Mouse (Mus musculus): ENCODE data around the gene Wwc2.

The Wwc2 gene

DNA sequence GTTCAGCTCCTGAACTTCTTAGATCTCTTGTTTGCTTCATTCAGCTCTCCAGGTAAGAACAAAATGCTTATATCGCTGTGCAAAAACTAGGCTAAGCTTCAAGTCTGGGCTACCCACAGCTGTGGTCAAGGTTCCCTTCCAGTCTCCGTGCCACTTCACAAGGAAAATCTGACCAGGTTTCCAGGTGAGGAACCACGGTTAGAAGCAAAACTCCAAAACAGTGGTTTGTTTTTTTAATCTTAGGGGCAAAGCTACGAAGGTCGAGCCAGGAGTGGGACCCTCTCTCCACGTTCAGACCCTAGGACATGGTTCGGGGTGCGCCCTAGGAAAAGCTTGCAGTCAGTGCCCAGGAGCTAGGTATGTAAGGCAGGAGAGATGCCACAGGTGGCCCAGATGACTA, 1.5 kb downstream of the Wwc2 start:
- no peak for DNase-seq

DNA sequence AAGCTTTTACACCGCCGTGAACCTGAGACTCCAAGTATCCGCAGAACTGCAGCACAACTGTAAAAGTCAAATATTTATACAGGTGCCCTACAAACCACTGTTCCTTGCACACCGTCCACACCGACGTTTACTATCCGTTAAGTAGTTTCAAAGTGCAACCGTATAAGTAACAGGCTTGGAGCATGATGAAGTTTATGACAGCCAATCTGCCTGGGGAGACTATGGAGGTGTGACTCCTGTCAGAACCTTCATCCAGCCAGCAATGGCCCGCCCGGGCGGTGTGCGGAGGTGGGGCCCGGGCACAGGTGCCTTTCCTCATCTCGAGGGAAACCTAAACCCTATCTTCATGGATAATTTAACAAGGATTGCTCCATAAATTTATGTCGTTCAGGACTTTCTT, 2.6 kb downstream of the Wwc2 start:
- DNase-seq, result no peak

DNA sequence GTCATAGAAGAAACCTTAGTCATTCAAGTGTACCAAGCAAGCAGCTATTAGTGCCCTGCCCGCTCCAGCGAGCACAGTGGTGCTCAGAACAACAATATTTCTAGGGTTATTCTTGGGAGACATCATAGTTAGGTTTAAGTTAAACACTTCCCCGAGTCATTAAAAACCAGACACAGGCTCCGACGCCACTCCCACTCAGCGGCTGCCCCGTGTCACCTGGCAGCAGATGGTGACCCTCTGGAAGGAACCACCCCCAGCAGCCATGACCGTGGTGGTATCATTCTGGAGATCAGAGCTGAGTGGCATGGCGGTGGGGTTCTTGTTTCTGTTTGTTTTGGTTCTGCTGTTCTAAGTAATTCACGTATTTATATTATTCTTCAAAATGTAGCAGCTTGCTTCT, 5.1 kb downstream of the Wwc2 start:
- no peak for DNase-seq

DNA sequence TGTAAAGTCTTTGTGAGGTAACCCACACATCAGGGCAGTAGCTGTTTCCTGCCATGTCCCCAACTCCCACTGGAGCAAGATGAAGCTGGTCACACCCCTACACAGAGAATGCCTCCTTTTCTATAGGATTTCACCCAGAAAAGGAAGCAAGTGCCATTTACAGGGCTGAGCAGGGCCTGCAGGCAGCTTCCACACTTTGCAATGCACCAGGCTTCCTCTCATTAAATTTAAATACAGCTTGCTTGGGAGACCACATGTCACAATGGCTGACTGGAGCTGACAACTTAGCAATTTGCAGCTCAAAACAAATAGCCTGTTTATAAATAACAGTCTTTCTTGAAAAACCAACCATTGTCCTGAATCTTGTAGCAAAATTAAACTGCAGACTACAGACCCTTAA, 5.5 kb downstream of the Wwc2 start:
- no peak for DNase-seq

DNA sequence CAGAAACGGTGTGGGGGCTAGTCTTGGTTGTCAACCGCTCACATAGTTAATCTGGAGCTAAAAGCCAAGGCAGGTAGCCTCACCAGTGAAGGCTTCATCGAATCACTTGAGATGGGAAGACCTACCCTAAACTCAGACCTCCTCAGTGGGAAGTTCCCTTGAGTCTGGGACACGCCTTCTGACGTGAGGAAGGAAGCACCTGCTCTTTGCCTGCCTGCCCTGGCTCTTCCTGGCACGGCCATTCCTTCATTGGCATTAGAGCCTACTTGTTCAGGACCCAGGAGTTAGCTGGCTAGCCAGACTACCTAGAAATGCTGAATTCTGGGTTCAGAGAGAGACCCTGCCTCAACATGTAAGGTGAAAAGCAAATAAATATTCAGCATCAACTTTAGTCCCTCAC, 9.6 kb downstream of the Wwc2 start:
- DNase-seq, result no peak

DNA sequence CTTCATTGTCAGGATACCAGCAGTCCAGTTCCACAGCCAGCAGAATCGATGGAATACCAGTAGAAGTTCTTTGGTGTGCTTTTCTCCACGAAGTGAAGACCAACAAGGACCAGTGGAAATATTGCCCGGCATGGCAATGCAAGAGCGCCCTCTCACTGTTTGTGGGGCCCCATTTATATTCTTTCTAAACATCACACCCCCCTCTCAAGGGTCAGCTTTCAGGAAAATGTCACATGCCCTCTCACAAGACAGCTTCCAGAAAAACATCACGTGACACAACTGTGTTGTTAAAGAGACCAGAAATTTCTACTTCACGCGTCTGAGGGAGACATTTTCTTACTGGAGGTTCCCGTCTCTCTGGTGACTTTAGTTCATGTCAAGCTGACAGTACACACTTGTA, 10.8 kb downstream of the Wwc2 start:
- no peak for DNase-seq

DNA sequence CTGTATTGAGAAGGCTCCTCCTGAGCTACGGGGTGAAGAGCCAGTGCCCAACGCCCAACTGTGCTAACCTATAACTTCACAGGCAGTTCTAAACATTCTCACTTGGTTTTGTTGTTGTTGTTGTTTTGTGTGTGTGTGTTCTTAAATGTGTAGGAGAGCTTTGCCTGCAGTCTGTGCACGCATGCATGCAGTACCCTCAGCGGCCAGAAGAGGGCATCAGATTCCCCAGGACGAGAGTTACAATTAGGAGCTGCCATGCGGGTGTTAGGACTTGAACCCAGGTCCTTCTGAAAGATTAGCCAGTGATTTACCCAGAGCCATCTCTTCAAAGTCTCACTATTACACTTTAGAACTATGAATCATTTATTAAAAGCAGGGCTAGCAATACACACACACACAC, 12.0 kb downstream of the Wwc2 start:
- peak; percentile 40 for DNase-seq

DNA sequence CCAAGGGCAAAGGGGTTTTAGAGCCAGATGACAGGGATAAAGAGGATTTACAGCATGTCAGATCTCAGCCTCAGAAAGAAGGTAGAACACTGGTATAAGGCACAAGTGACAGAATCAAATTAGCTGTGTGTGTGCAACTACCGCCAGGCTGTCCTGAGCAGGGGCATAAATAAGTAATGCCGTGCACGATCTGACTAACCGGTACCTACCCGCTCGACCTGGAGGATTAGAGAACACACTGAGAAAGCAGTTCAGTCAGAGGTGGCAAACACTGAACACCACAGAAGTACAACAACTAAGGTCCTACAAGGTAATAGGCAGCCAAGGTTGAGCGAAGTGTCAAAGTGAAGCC, 15.8 kb downstream of the Wwc2 start:
- DNase-seq, result no peak

DNA sequence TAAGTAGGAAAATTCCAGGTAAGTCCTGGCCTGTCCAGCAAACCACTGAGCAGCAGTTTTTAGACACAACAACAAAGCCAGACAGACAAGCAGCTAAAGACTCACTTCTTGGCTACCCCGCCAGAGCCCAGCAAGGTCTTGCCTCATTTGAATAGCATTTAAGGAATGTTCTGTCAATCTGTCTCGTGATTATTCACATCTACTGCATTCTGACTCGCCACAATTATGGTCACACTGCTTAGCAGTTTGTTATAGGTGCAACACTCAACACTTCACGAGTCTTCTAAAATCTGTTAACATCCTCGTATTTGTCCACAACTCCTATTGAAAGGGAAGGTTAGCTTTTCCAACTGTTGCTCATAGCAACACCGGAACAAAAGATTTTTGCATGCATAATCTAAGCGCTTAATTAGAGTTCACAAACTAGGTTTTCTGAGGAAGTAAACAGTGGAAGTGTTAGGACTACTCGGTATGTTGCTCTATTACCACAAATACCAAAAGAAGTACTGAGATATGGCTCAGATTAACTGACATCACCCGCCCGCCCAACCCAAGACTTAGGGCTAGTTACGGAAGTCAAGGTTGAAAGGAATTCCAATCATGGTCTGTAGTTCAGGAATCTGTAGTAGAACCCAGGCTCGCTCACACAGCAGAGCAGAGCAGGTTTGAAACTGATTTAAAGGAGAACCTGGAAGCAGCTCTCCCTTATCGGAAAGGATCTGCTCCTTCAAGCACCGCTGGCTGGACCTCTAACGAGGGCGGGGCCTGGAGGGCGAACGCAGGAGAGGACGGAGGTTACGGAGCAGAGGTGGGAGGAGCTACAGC, 16.4 kb downstream of the Wwc2 start:
- DNase-seq, result no peak

DNA sequence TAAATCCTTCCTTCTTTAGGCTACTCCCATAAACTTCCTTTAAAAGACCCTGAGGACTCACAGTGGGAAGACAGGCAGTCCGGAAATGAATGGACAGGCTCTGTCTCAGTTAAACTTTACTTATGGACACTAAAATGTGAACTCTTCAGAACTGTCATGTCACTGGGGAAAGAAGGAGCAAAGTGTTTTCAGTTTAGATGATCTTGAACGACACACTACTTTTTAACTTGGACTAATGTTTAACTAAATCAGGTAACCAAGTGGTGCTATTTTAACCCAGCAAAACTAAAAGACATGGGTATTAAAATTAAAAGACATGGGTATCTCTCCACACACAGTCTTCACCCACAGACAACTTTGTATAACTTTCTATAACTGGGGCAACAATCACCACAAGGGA, 19.6 kb downstream of the Wwc2 start:
- DNase-seq, result no peak

DNA sequence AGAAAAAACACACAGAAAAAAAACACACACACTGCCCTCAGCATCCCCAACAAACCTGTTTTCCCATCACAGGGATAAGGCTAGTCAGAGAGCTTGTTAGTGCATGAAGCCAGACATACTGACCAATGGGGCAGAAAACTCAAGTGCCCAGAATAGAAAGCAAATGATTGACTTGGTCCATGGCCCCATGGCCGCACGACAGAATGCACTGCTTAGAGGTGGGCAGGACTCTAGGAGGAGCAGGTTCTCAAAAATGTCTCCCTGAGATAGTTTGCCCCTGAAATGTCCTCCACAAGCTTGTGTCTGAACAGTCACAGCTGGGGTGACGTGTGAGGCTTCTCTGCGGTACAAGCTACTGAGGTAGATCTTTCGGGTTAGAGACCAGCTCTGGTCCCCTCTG, 20.1 kb downstream of the Wwc2 start:
- DNase-seq, result no peak

DNA sequence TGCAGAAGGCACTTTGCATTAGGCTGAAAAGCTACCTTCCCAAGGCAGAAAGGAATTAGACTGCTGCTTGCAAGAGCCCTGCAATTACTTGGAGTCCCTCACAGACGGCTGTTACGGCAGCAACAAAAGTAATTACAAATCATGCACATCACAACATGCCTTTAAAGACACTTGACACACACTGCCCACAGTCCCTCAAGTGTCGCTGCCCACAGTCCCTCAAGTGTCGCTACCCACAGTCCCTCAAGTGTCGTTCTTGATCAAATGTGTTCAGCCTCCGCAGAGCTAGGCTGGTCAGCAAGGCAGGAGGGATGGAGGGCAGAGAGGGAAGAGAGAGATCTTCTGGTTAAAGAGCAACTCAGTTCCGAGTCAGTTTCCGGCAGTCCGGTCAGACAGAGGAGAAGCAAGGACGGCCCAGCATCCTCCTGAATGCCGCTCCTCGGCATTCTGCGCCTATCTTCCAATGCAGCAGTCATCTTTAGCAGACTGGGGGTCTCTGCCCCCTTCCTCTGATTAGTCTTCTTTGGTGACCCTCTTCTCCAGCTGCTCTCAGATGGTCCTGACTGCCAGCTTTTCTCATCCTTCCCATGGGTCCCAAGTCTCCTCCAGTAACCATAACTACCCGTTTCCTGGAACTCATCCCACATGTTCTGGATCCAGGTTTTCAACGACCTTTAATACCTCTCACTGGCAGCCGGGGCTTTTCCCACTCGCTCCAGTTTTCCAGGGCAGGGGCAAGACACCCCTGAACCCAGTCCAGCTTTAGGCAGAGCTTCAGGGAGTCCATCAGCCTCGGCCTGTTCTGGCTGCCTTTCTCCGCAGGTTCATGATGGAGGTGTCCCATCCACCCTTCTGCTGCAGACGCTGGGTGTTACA, 23.4 kb downstream of the Wwc2 start:
- no peak for DNase-seq

DNA sequence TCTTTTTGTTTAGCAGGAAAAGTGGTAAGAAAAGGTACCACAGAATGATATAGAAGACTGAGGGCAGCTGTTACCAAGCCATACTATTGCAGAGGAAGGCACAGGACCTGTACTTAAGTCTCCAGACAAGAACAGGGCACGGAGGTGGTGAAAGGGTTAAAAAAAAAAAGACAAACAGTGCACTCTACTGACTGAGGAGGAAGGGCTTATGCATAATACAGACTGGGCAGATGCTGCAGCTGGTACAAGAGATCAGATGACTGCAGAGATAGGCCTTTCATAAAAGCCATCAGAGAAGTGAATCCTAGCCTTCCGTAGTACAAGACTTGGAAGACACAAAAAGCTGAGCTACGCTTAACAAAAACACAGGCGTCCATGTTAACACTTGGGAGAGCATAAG, 28.2 kb downstream of the Wwc2 start:
- DNase-seq, result no peak

DNA sequence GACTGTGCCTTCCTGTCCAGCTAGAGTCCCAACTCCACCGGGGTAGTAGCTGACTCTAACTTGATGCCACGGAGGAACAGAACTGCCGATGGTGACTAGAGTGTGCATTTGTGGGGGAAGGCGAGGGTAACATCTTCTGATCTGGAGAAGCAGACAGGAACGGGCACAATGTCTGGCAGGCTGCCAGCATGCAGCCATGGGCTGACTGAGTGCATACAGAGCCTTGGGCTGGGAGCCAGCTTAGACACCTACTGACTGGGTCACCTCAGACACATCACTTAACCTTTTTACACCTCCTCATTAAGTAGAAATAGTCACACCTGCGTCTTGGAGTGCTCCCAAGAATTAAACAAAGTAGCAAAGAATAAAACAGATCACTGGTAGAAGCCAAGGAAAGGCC, 28.7 kb downstream of the Wwc2 start:
- DNase-seq, result peak; percentile 21

DNA sequence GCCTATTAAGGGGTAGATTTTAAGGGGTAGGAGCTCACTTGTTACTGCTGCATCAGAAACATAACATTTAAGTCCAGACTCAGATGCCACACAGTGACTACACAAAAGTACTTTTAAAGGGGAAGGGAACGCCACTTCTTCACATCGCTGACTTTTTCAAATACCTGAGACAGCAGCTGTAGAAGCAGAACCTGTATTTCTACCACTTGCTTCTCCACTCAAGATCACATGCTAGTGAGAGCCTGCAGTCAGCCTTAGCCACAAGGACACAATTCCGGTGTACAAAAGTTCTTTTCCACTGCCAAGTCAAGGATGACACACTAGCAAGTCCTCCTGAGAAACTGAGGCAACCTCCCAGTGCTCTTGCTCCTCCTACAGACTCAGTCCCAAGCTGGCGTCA, 33.2 kb downstream of the Wwc2 start:
- no peak for DNase-seq

DNA sequence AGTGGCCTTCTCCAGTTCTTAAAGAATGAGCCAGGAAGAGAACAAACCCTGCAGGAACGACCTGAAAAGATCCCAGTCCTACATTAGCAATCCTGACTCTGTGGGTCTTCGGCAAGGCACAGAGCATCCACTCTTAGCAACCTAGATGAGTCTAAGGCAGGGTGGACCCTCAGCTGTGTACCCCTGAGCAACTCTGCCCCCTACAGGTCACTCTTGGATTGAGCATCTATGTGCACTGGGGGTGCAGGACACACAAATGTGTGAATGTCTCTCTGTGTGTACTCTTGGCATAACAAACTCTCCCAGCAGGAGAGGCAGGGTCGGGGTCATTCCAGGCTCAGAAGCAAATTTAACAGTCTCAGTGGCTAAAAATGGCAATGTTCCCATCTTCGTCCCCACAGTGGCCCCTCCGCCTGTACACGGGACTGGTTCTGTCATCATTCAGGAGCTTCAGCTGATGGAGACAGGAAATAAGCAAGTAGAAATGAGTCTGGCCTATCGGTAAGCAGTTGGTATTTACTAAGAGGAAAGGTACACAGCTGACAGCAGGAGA, 39.3 kb downstream of the Wwc2 start:
- no peak for DNase-seq

DNA sequence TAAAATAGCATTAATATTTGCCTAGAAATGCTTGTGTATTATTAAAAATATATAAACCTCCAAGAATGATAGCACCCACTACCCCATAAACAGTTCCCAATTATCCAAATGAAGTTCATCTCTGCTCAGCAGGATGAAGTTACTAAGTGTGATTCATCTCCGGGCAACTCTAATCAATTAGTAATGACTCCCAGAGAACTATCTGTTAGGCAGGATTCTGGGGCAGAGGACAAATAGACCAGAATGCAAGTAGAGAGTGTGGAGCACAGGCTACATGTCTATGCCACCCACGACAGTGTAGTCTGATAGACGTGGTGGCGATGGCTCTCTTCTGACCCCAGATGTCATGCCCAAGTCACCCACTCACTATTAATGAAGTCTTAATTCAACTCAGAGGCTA, 41.9 kb downstream of the Wwc2 start:
- no peak for DNase-seq

DNA sequence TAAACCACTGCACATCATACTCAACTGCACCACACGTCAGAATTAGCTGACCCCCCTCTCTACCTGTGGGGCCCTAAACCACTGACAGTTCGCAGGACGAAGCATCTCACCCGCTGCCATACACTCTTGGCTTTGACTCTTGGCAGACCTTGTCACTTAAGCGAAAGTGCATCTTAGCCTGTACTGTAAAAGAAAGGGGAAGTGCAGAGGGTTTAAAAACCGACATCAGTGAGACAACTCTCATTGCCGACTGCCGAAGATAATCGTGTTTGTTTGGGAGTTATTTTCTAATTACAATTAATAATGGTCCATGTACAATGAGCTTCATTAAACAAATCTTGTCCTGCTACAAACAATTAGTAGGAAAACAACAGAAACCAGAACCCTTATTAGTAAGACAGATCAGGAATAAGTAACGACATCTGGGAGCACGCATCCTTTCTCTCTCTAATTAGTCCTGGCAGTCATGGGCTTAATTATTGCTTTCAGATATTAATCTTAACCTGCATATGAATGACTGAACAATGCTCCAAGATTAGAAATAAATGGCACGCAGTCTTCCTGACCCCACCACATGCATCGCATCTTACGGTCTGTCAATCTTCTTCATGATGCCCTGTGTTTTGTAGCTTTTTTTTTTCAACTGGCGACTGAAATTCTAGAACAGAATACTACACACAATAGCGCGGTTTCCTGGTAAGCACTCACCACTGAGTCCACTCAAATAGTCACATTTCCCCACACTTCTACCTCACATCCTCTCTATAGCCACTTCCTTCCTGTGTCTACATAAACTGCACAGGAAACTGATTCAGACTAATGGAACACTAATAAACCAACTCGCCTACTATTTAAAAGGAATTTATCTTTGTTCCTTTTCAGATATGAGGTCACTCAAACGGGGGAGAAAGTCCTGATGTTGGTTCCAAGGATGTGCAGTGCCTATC, 42.8 kb downstream of the Wwc2 start:
- DNase-seq, result no peak

DNA sequence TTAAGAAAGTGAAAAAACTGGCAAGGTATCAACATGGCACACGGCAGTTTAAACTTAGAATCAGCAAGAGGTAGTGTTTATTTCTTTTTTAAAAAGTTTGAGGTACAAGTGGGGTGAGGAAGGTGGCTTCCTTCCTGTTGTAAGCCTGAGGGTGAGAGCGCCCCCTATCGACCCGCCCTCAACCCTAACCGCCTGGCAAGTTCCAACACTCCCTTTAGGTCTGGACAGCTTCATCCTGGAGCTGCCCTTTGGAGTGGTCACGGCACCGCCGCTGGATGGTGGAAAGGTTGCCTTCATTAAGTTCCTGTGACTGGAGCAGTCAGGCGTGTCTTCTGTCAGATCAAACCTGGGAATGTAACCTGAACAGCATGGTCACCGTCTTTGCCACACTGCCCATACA, 47.7 kb downstream of the Wwc2 start:
- DNase-seq, result no peak

DNA sequence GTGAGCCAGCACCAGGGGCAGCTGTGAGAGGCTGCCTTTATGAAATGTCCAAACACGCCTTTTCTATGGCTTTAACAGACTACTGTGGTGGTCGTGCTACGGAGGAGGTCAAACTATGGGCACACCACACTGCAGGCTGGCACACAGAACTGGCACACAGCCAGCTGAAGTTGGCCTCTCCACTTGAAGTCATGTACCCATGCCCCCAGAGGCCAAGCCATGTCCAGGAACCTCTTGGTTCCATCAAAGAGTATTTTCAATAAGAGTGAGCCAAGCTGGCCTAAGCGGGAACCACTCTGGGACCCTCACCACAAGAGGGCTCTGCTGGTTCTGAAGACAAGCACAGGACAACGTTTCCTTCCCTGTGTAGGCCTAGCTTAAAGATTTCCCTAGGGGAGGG, 49.7 kb downstream of the Wwc2 start:
- no peak for DNase-seq

DNA sequence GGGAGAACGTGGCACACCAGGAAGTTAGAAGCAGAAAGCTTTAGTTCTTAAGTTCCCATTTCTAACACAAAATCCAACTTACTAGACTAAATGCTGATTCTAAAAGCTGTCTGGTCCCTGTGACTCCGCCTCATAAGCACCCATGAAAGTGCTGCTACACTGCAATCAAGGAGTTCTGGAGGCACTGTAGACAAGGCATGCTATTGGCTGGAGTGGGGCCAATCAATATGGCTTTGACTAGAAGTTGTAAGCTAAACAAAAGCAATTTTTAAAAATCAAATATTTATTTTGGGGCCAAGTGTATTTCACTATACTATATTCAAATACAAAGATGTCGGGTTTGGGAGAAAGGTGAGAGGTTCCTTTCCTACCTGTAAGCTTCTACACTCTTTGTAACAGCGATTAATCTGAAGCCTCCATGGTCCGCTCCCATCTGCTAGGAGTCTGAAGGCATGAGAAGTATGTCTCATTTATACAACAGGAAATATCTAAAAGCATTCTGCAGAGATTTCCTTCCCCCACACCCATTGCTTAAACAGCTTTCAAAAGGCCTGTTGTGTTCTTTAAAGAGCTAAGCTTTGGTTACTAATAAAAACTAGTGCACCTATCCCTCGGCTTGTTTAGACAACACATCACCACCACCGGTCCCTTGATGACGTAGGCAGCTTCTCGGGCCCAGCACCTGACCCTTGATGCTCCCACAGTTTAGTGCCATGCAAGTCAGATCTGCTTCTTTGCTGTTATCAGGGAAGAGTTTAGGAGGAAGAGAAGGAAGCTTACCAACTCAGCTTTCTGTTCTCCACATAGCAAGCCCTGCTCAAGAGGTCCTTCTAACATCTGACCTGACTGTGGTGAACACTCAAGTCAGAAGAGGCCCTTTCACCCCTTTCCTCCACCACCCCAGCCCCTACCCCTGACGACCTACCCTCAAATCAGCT, 50.5 kb downstream of the Wwc2 start:
- DNase-seq, result no peak

DNA sequence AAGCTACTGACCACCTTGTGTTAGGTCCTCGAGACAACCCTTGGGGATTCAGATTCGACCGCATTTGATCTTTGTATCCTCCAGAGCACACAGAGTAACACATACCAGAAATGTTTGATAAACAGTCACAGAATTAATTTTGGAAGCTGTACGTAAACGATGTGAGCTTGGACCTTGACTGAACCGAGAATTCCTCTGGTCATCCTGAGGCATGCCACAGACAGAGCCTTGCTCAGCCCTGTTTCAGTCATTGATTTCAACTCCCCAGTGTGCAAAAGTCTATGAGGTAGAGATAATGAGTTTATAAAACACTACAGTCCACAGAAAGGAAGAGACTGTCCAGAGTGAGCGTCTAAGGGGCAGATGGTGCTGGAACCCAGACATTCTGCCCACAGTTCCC, 51.5 kb downstream of the Wwc2 start:
- DNase-seq, result no peak
